Mouse (Mus musculus): ENCODE data around the gene Herc1.

GRCm38 (mm10) chr9:66506424-66506823 lies 156.2 kb downstream of the Herc1 start:
- TF ChIP-seq POLR2A (IDR thresholded peaks at IDR 0.05; ENCODE audit: extremely low read depth, insufficient read depth, low read length) = no peak
- TF ChIP-seq CTCF (IDR thresholded peaks at IDR 0.05; ENCODE audit: low read depth, low read length) = no peak
